In the genomic region with DNA sequence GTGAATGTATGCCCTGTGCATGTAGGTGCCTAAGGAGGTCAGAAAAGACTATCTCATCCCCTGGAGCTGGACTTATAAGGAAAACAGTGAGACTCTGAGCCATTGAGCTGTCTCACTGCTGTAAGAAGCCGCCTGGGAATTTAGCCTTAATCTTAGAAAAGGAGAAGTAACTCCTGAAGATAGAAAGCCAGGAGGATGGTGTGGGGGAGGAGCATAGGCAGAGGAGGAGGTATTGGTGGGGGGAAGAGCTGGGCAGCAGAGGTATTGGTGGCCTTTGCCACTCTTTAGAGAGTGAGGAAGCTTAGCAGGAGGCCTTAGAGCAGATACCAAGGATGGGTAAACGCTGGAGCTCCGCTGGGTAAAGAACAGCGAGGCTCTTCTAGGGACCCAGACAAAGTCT, we compare ENCODE assay signal across 30 mouse cellular contexts. TPM values are rescaled to one million over a fixed set of nuclear protein-coding genes. Genes with fewer than 3 reads are reported as not detected.
A peak's percentile ranks its signal among the peaks of the same experiment; 100 is the strongest.
DNase-seq lines count a peak whose midpoint lies in the region; ATAC-seq lines count a peak whose summit lies in the region.
"Had no signal": no experiment of that assay in that cellular context is flagged by ENCODE, and none has a peak within 500 bp of the region (broad histone marks: within the 10 kb centered on the region; RNA-seq: fewer than 3 reads in every experiment).

No protein-coding gene starts in this region.

- no peak overlapping the region for H3K4me2 ChIP-seq in liver, embryonic 13.5 days
- H3K4me2 ChIP-seq in liver, embryonic 12.5 days, result no peak overlapping the region
- H3K4me2 ChIP-seq: forebrain, embryonic 12.5 days; hindbrain, embryonic 12.5 days; limb, embryonic 13.5 days; liver, embryonic 11.5 days; neural tube, embryonic 12.5 days had no signal

- no peak overlapping the region for H3K27ac ChIP-seq in liver, embryonic 13.5 days
- H3K27ac ChIP-seq in liver, embryonic 12.5 days, result no peak overlapping the region
- H3K27ac ChIP-seq: forebrain, embryonic 12.5 days; hindbrain, embryonic 12.5 days; kidney, postnatal 0 days; limb, embryonic 13.5 days; midbrain, embryonic 10.5 days; neural tube, embryonic 12.5 days had no signal

- intact Hi-C loops in left cerebral cortex, postnatal 36 days (cut with DNase I), result no loop called here

- no peak overlapping the region for H3K4me3 ChIP-seq in liver, embryonic 13.5 days (replicated peaks)
- H3K4me3 ChIP-seq in liver, embryonic 12.5 days, result no peak overlapping the region
- H3K4me3 ChIP-seq in megakaryocyte, embryonic 14.5 days (replicated peaks), result peak overlapping the region; percentile 38
- H3K4me3 ChIP-seq: erythroblast, embryonic 14.5 days; forebrain, embryonic 12.5 days; hindbrain, embryonic 12.5 days; limb, embryonic 13.5 days; midbrain, embryonic 10.5 days; myocyte; neural tube, embryonic 12.5 days had no signal

- no peaks in the 10 kb centered on the region for H3K36me3 ChIP-seq in liver, embryonic 13.5 days
- no peaks in the 10 kb centered on the region for H3K36me3 ChIP-seq in liver, embryonic 12.5 days
- no peaks in the 10 kb centered on the region for H3K36me3 ChIP-seq in megakaryocyte, embryonic 14.5 days (replicated peaks; ENCODE audit: low read length)
- H3K36me3 ChIP-seq: forebrain, embryonic 12.5 days; hindbrain, embryonic 12.5 days; limb, embryonic 13.5 days; midbrain, embryonic 10.5 days; neural tube, embryonic 12.5 days had no signal

- DNase-seq in liver, embryonic 13.5 days, result no peak
- DNase-seq in MEL-GATA-1-ER (ENCODE audit: extremely low read depth, low read depth), result peak; percentile 70
- no peak for DNase-seq in left cerebral cortex, postnatal 36 days (ENCODE audit: low spot score in 2 of 2)
- DNase-seq in adrenal gland, postnatal 25 days, result no peak
- no peak for DNase-seq in left cerebral cortex, adult 18-20 months (ENCODE audit: low spot score in 2 of 2)
- DNase-seq: adrenal gland, postnatal 36 days; cerebellum, adult 18-20 months; cerebellum, postnatal 10 days; forebrain, postnatal 0 days; gastrocnemius, postnatal 10 days; heart, postnatal 14 days; kidney, adult 8-10 months; kidney, postnatal 4 days; lung, adult 18-20 months; lung, postnatal 4 days; right cerebral cortex, postnatal 4 days had no signal

- 0 out of 2 replicates have a peak, but pooled peaks have one; percentile 15 for ATAC-seq in liver, embryonic 13.5 days (ENCODE audit: low read depth)
- ATAC-seq in liver, embryonic 12.5 days, result no peak
- ATAC-seq: forebrain, postnatal 0 days; intestine, embryonic 16.5 days; lung, postnatal 0 days; midbrain, embryonic 16.5 days had no signal

- no peaks in the 10 kb centered on the region for H3K9me3 ChIP-seq in liver, embryonic 13.5 days (replicated peaks)
- no peaks in the 10 kb centered on the region for H3K9me3 ChIP-seq in liver, embryonic 12.5 days (replicated peaks)
- no peaks in the 10 kb centered on the region for H3K9me3 ChIP-seq in megakaryocyte, embryonic 14.5 days
- H3K9me3 ChIP-seq: forebrain, embryonic 12.5 days; hindbrain, embryonic 12.5 days; limb, embryonic 13.5 days; midbrain, embryonic 10.5 days; neural tube, embryonic 12.5 days had no signal

- WGBS in liver, embryonic 13.5 days (ENCODE audit: insufficient replicate concordance), result 21% methylated on average over 4 of the region's 4 CpGs
- WGBS in liver, embryonic 12.5 days (ENCODE audit: insufficient replicate concordance), result 27% methylated on average over 4 of the region's 4 CpGs

- H3K4me1 ChIP-seq in liver, embryonic 13.5 days (replicated peaks), result peaks cover 27% of the 10 kb centered on the region
- H3K4me1 ChIP-seq in liver, embryonic 12.5 days, result peaks cover 21% of the 10 kb centered on the region
- peaks cover 9% of the 10 kb centered on the region for H3K4me1 ChIP-seq in megakaryocyte, embryonic 14.5 days
- H3K4me1 ChIP-seq: forebrain, embryonic 12.5 days; hindbrain, embryonic 12.5 days; limb, embryonic 13.5 days; neural tube, embryonic 12.5 days had no signal

- H3K9ac ChIP-seq in liver, embryonic 13.5 days, result no peak overlapping the region
- H3K9ac ChIP-seq in liver, embryonic 12.5 days, result no peak overlapping the region
- H3K9ac ChIP-seq: forebrain, embryonic 12.5 days; forebrain, postnatal 0 days; hindbrain, embryonic 12.5 days; limb, embryonic 13.5 days; neural tube, embryonic 12.5 days had no signal

- no peaks in the 10 kb centered on the region for H3K27me3 ChIP-seq in liver, embryonic 13.5 days
- no peaks in the 10 kb centered on the region for H3K27me3 ChIP-seq in liver, embryonic 12.5 days (replicated peaks)
- H3K27me3 ChIP-seq in megakaryocyte, embryonic 14.5 days (replicated peaks), result peaks cover 12% of the 10 kb centered on the region
- H3K27me3 ChIP-seq: forebrain, embryonic 12.5 days; limb, embryonic 13.5 days; neural tube, embryonic 12.5 days had no signal

RNA-seq across cellular contexts. Expression of a gene that starts 26.5 kb away (rescaled TPM):
- polyA plus RNA-seq in liver, embryonic 13.5 days (2015; fragmentation: Nextera tagmentation; extraction: Ambion mirVana), result 0.20 and 0.24 TPM in 2 replicates
- 0.19 and 0.22 TPM in 2 replicates for polyA plus RNA-seq in liver, embryonic 12.5 days (2016; fragmentation: Nextera tagmentation; extraction: Ambion mirVana)
- 0.11 TPM in 1 of 2 replicates, not detected in the other for polyA plus RNA-seq in megakaryocyte, embryonic 14.5 days (2012; ENCODE audit: insufficient read depth, low replicate concordance)
- 1 to 10 TPM; 1.2 to 1.8 TPM for total RNA-seq in left cerebral cortex, postnatal 36 days (2021)
- total RNA-seq in adrenal gland, postnatal 25 days (2021), result 0.58 and 0.67 TPM in 2 replicates
- total RNA-seq in left cerebral cortex, adult 18-20 months (2021), result 1 to 10 TPM; 1.8 to 2.1 TPM
- polyA plus RNA-seq: liver, embryonic 11.5 days had no signal

RNA-seq across cellular contexts. Expression of a gene that starts 41.6 kb away (rescaled TPM):
- 4.3 and 5.3 TPM in 2 replicates for polyA plus RNA-seq in liver, embryonic 13.5 days (2015; fragmentation: Nextera tagmentation; extraction: Ambion mirVana)
- polyA plus RNA-seq in liver, embryonic 12.5 days (2016; fragmentation: Nextera tagmentation; extraction: Ambion mirVana), result 6.5 and 7.8 TPM in 2 replicates
- 1.9 and 2.8 TPM in 2 replicates for polyA plus RNA-seq in megakaryocyte, embryonic 14.5 days (2012; ENCODE audit: insufficient read depth, low replicate concordance)
- 10 to 100 TPM; 13.5 to 21.5 TPM for total RNA-seq in left cerebral cortex, postnatal 36 days (2021)
- total RNA-seq in adrenal gland, postnatal 25 days (2021), result 11.7 and 20.5 TPM in 2 replicates
- total RNA-seq in left cerebral cortex, adult 18-20 months (2021), result 10 to 100 TPM; 14.4 to 15.0 TPM
